Mouse (Mus musculus): ENCODE results near the gene Adamts12. TPM values are rescaled to one million over a fixed set of nuclear protein-coding genes. Genes with fewer than 3 reads are reported as not detected.
A peak's percentile ranks its signal among the peaks of the same experiment; 100 is the strongest.

The Adamts12 gene
- 0.36 and 0.42 TPM in 2 replicates for polyA plus RNA-seq (2012; rRNA removed)

- DNase-seq (ENCODE audit: extremely low spot score in 1 of 2, low spot score in 1 of 2): no peak
These were observed at the start of gene Adamts12 for GRCm38 (mm10) chr15:11064558-11065411. Gene Adamts12 (plus strand): TSS chr15:11064790.

GRCm38 (mm10) chr15:11014931-11015330 is 49.7 kb upstream of the Adamts12 start:
- DNase-seq (ENCODE audit: extremely low spot score in 1 of 2, low spot score in 1 of 2): no peak

GRCm38 (mm10) chr15:11026801-11027561 is 37.6 kb upstream of the Adamts12 start:
- no peak for DNase-seq (ENCODE audit: extremely low spot score in 1 of 2, low spot score in 1 of 2)

- DNase-seq (ENCODE audit: extremely low spot score in 1 of 2, low spot score in 1 of 2): no peak
These were observed 34.4 kb upstream of the Adamts12 start for GRCm38 (mm10) chr15:11030188-11030587.

GRCm38 (mm10) chr15:11035947-11036474 is 28.6 kb upstream of the Adamts12 start:
- DNase-seq (ENCODE audit: extremely low spot score in 1 of 2, low spot score in 1 of 2): no peak

- DNase-seq (ENCODE audit: extremely low spot score in 1 of 2, low spot score in 1 of 2): no peak
These were observed 27.8 kb upstream of the Adamts12 start for GRCm38 (mm10) chr15:11036535-11037375.

GRCm38 (mm10) chr15:11037376-11037695 is 27.3 kb upstream of the Adamts12 start:
- DNase-seq (ENCODE audit: extremely low spot score in 1 of 2, low spot score in 1 of 2): no peak

GRCm38 (mm10) chr15:11037711-11038110 is 26.9 kb upstream of the Adamts12 start, which contains the start of gene Rxfp3:
Gene Rxfp3 (minus strand): TSS chr15:11037991.
- DNase-seq (ENCODE audit: extremely low spot score in 1 of 2, low spot score in 1 of 2): peak in 1 of 2 experiments; percentile 42

- peak in 1 of 2 experiments; percentile 72 for DNase-seq (ENCODE audit: extremely low spot score in 1 of 2, low spot score in 1 of 2)
These were observed 26.1 kb upstream of the Adamts12 start for GRCm38 (mm10) chr15:11038476-11038875.

- DNase-seq (ENCODE audit: extremely low spot score in 1 of 2, low spot score in 1 of 2): no peak
These were observed 24.5 kb upstream of the Adamts12 start for GRCm38 (mm10) chr15:11040067-11040466.

GRCm38 (mm10) chr15:11041229-11041628 is 23.4 kb upstream of the Adamts12 start:
- no peak for DNase-seq (ENCODE audit: extremely low spot score in 1 of 2, low spot score in 1 of 2)

- DNase-seq (ENCODE audit: extremely low spot score in 1 of 2, low spot score in 1 of 2): no peak
These were observed 21.8 kb upstream of the Adamts12 start for GRCm38 (mm10) chr15:11042828-11043227.

- no peak for DNase-seq (ENCODE audit: extremely low spot score in 1 of 2, low spot score in 1 of 2)
These were observed 10.7 kb upstream of the Adamts12 start for GRCm38 (mm10) chr15:11053678-11054439.

GRCm38 (mm10) chr15:11054440-11055080 is 10.0 kb upstream of the Adamts12 start:
- no peak for DNase-seq (ENCODE audit: extremely low spot score in 1 of 2, low spot score in 1 of 2)

GRCm38 (mm10) chr15:11062903-11063302 is 1.7 kb upstream of the Adamts12 start:
- DNase-seq (ENCODE audit: extremely low spot score in 1 of 2, low spot score in 1 of 2): no peak

- DNase-seq (ENCODE audit: extremely low spot score in 1 of 2, low spot score in 1 of 2): no peak
These were observed 431 bp upstream of the Adamts12 start for GRCm38 (mm10) chr15:11064160-11064557.

GRCm38 (mm10) chr15:11065528-11066171 is 1.1 kb downstream of the Adamts12 start:
- no peak for DNase-seq (ENCODE audit: extremely low spot score in 1 of 2, low spot score in 1 of 2)

GRCm38 (mm10) chr15:11066299-11066698 is 1.7 kb downstream of the Adamts12 start:
- no peak for DNase-seq (ENCODE audit: extremely low spot score in 1 of 2, low spot score in 1 of 2)

GRCm38 (mm10) chr15:11067891-11068290 is 3.3 kb downstream of the Adamts12 start:
- DNase-seq (ENCODE audit: extremely low spot score in 1 of 2, low spot score in 1 of 2): no peak

Measured in frontal cortex, adult 2 months (tissue).